8 mouse cellular contexts compared by ENCODE assay signal in genomic region chr16:36934841-36935620, GRCm38 (mm10). TPM values are rescaled to one million over a fixed set of nuclear protein-coding genes. Genes with fewer than 3 reads are reported as not detected.
A peak's percentile ranks its signal among the peaks of the same experiment; 100 is the strongest.
DNase-seq lines count a peak whose midpoint lies in the region; ATAC-seq and TF ChIP-seq lines count a peak whose summit lies in the region.

Gene Hcls1, plus strand, starts transcription at chr16:36934983.

- peak within 1 kb of the TSS; percentile 63 to 88 for H3K4me3 ChIP-seq in MEL (ENCODE audit: control insufficient read depth in 1 of 2, insufficient read depth in 1 of 2, low read depth in 2 of 2, low read length in 2 of 2)
- peak within 1 kb of the TSS; percentile 39 for H3K4me3 ChIP-seq in liver, adult 2 months (ENCODE audit: insufficient read depth, low read depth, low read length)
- no peak within 1 kb of the TSS for H3K4me3 ChIP-seq in forebrain, embryonic 15.5 days

- WGBS in liver, adult 2 months = 80% methylated on average over 7 of the region's 7 CpGs
- WGBS in forebrain, embryonic 15.5 days = 78% methylated on average over 7 of the region's 7 CpGs

- H3K9ac ChIP-seq in MEL (ENCODE audit: control insufficient read depth, low read depth, low read length, poor library complexity, severe bottlenecking) = peak within 1 kb of the TSS; percentile 68
- peak within 1 kb of the TSS; percentile 52 for H3K9ac ChIP-seq in liver, adult 2 months (ENCODE audit: low read depth, low read length)
- no peak within 1 kb of the TSS for H3K9ac ChIP-seq in forebrain, embryonic 15.5 days (replicated peaks)

- no peak for TF ChIP-seq RAD21 in MEL (IDR thresholded peaks at IDR 0.05; ENCODE audit: low read depth, low read length)

- peak; percentile 38 to 44; a peak in 3 of 4 replicates for TF ChIP-seq EP300 in MEL (IDR thresholded peaks at IDR 0.05; ENCODE audit: low read depth in 1 of 2, low read length in 2 of 2)

- H3K36me3 ChIP-seq in MEL (ENCODE audit: control insufficient read depth in 1 of 2, insufficient read depth in 2 of 2, low read length in 2 of 2) = peaks cover 0 to 7% of the 10 kb centered on the region in 2 experiments; a peak in 2 of 4 replicates
- H3K36me3 ChIP-seq in liver, adult 2 months (ENCODE audit: control insufficient read depth, insufficient read depth, low read length) = peaks cover 15% of the 10 kb centered on the region
- H3K36me3 ChIP-seq in forebrain, embryonic 15.5 days = peaks cover 21% of the 10 kb centered on the region

- DNase-seq in 416B (ENCODE audit: low read depth) = peak; percentile 89
- DNase-seq in MEL (ENCODE audit: low read depth, low spot score) = peak; percentile 90
- DNase-seq in heart, adult 8-10 months (ENCODE audit: low spot score) = peak; percentile 54
- peak; percentile 43 for DNase-seq in liver, adult 2 months (ENCODE audit: extremely low read depth, low read depth, low spot score)
- peak; percentile 43 for DNase-seq in spleen, adult 12 weeks (ENCODE audit: low spot score)
- no peak for DNase-seq in embryo, embryonic 10 days (ENCODE audit: low spot score)
- DNase-seq in right cerebral cortex, postnatal 25 days = no peak

- no peak within 1 kb of the TSS for H3K4me2 ChIP-seq in forebrain, embryonic 15.5 days (replicated peaks)

- H3K9me3 ChIP-seq in MEL (replicated peaks; ENCODE audit: insufficient read depth, low read length) = no peaks in the 10 kb centered on the region
- H3K9me3 ChIP-seq in forebrain, embryonic 15.5 days = no peaks in the 10 kb centered on the region

- no peaks in the 10 kb centered on the region for H3K27me3 ChIP-seq in MEL (ENCODE audit: control insufficient read depth in 1 of 2, insufficient read depth in 2 of 2, low read length in 2 of 2)
- H3K27me3 ChIP-seq in liver, adult 2 months (ENCODE audit: control insufficient read depth, insufficient read depth, low read length) = no peaks in the 10 kb centered on the region
- no peaks in the 10 kb centered on the region for H3K27me3 ChIP-seq in forebrain, embryonic 15.5 days

- H3K79me2 ChIP-seq in MEL (ENCODE audit: control insufficient read depth, insufficient read depth, low read length, poor library complexity) = no peaks in the 10 kb centered on the region; the same call in 1 of the 2 replicates
- H3K79me2 ChIP-seq in liver, adult 2 months (ENCODE audit: control insufficient read depth, insufficient read depth, low read length) = no peaks in the 10 kb centered on the region

- peak; percentile 66 to 82; a peak in 3 of 4 replicates for TF ChIP-seq POLR2A in MEL (IDR thresholded peaks at IDR 0.05; ENCODE audit: control insufficient read depth in 1 of 2, insufficient read depth in 1 of 2, low read depth in 1 of 2, low read length in 2 of 2, poor library complexity in 1 of 2)
- no peak for TF ChIP-seq POLR2A in liver, adult 2 months (IDR thresholded peaks at IDR 0.05; ENCODE audit: extremely low read depth, insufficient read depth, low read length)

- H3K27ac ChIP-seq in MEL (ENCODE audit: control insufficient read depth, low read depth, low read length) = peak within 1 kb of the TSS; percentile 71
- H3K27ac ChIP-seq in liver, adult 2 months (replicated peaks; ENCODE audit: insufficient read depth, low read depth, low read length) = peak within 1 kb of the TSS; percentile 54
- no peak within 1 kb of the TSS for H3K27ac ChIP-seq in forebrain, embryonic 15.5 days (replicated peaks)

- TF ChIP-seq CTCF in MEL (IDR thresholded peaks at IDR 0.05 in 2 of 3, conservative IDR thresholded peaks at IDR 0.05 in 1 of 3; ENCODE audit: control insufficient read depth in 1 of 3, insufficient read depth in 1 of 3, low read depth in 2 of 3, low read length in 3 of 3, poor library complexity in 1 of 3, severe bottlenecking in 1 of 3) = no peak; a peak in 1 of 6 replicates
- no peak for TF ChIP-seq CTCF in liver, adult 2 months (IDR thresholded peaks at IDR 0.05; ENCODE audit: low read depth, low read length)

- peaks cover 0 to 11% of the 10 kb centered on the region in 2 experiments; a peak in 2 of 4 replicates for H3K4me1 ChIP-seq in MEL (ENCODE audit: control insufficient read depth in 1 of 2, insufficient read depth in 2 of 2, low read length in 2 of 2)
- peaks cover 4% of the 10 kb centered on the region; the same call in 1 of the 2 replicates for H3K4me1 ChIP-seq in liver, adult 2 months (ENCODE audit: control insufficient read depth, insufficient read depth, low read length)
- H3K4me1 ChIP-seq in forebrain, embryonic 15.5 days = no peaks in the 10 kb centered on the region

- ATAC-seq in forebrain, embryonic 15.5 days (replicated peaks) = no peak

TF ChIP-seq in MEL, 35 proteins besides CTCF, POLR2A, EP300 and RAD21:
- TF ChIP-seq HCFC1 (IDR thresholded peaks at IDR 0.05; ENCODE audit: low read depth, low read length) = peak; percentile 75
- TF ChIP-seq MAZ (IDR thresholded peaks at IDR 0.05; ENCODE audit: low read depth, low read length) = no peak
- peak; percentile 83 for TF ChIP-seq NELFE (IDR thresholded peaks at IDR 0.05; ENCODE audit: low read depth, low read length)
- TF ChIP-seq MYC (IDR thresholded peaks at IDR 0.05; ENCODE audit: low read depth, low read length) = peak; percentile 71
- no peak for TF ChIP-seq CHD2 (IDR thresholded peaks at IDR 0.05; ENCODE audit: low read length)
- peak; percentile 92 for TF ChIP-seq ELF1 (IDR thresholded peaks at IDR 0.05; ENCODE audit: low read depth, low read length)
- TF ChIP-seq TAL1 (IDR thresholded peaks at IDR 0.05; ENCODE audit: low read length) = no peak
- TF ChIP-seq GATA1 (IDR thresholded peaks at IDR 0.05; ENCODE audit: low read depth, low read length) = 0 out of 2 replicates have a peak, but pooled peaks have one; percentile 1
- TF ChIP-seq JUND (IDR thresholded peaks at IDR 0.05; ENCODE audit: low read depth, low read length) = no peak
- TF ChIP-seq MAX (IDR thresholded peaks at IDR 0.05; ENCODE audit: low read length) = no peak
- peak; percentile 56; the same call in 1 of the 2 replicates for TF ChIP-seq TCF12 (IDR thresholded peaks at IDR 0.05; ENCODE audit: low read depth, low read length)
- peak; percentile 56 for TF ChIP-seq MXI1 (IDR thresholded peaks at IDR 0.05; ENCODE audit: low read depth, low read length)
- 0 out of 2 replicates have a peak, but pooled peaks have one; percentile 40 for TF ChIP-seq POLR2AphosphoS2 (IDR thresholded peaks at IDR 0.05; ENCODE audit: low read length)
- TF ChIP-seq TBP (IDR thresholded peaks at IDR 0.05; ENCODE audit: low read depth, low read length) = peak; percentile 80
- TF ChIP-seq SIN3A (IDR thresholded peaks at IDR 0.05; ENCODE audit: low read length) = peak; percentile 79
- TF ChIP-seq ETS1 (IDR thresholded peaks at IDR 0.05; ENCODE audit: low read depth, low read length) = peak; percentile 68
- no peak for TF ChIP-seq UBTF (IDR thresholded peaks at IDR 0.05; ENCODE audit: borderline replicate concordance, insufficient read depth, low read depth, low read length)
- 0 out of 2 replicates have a peak, but pooled peaks have one; percentile 57 for TF ChIP-seq ZMIZ1 (IDR thresholded peaks at IDR 0.05; ENCODE audit: low read depth, low read length)

RNA-seq across cellular contexts. Expression of gene Hcls1, which starts in this region (rescaled TPM):
- 54.7 and 57.4 TPM in 2 replicates for total RNA-seq in MEL (2012; rRNA removed)
- 10 to 100 TPM in 1 of 2 experiments, not detected in 1; 91.4 TPM for polyA plus RNA-seq in MEL (2012; ENCODE audit: insufficient read depth in 1 of 2, insufficient read length in 2 of 2, low read depth in 1 of 2, low replicate concordance in 2 of 2, missing spikeins in 1 of 2)
- total RNA-seq in heart, adult 8-10 months (2022) = 1 to 10 TPM; 4.9 to 9.0 (median 7.1) TPM
- 4.8 and 5.0 TPM in 2 replicates for total RNA-seq in liver, adult 2 months (2014; rRNA removed)
- polyA plus RNA-seq in liver, adult 2 months (2012; rRNA removed) = 4.2 and 5.1 TPM in 2 replicates
- 2.1 and 2.3 TPM in 2 replicates for polyA plus RNA-seq in forebrain, embryonic 15.5 days (2015; fragmentation: Nextera tagmentation; extraction: Ambion mirVana)

Comparison
In these comparisons a context has a peak if more than half of its experiments do, and no peak if none do; other contexts are left out.
1. DNase-seq: peak in 416B (single experiment), MEL (single experiment), heart, adult 8-10 months (single experiment), liver, adult 2 months (single experiment) and spleen, adult 12 weeks (single experiment); none in embryo, embryonic 10 days (single experiment) and right cerebral cortex, postnatal 25 days (single experiment).